Mouse (Mus musculus) subcutaneous adipose tissue, adult 2 months (tissue): ENCODE results near the gene Olfr976. TPM values are rescaled to one million over a fixed set of nuclear protein-coding genes. Genes with fewer than 3 reads are reported as not detected.

Source experiments
- polyA plus RNA-seq: library from polyadenylated mRNA; depleted of rRNA; stranded (reverse); fragments of >200 nt; gene quantifications from 2 replicates; pipeline ENCODE4 v1.2.3, GENCODE M21; 2012; ENCODE audit warnings: low replicate concordance; rRNA removed

Gene Olfr976
- polyA plus RNA-seq = not detected in 2 replicates

DNA sequence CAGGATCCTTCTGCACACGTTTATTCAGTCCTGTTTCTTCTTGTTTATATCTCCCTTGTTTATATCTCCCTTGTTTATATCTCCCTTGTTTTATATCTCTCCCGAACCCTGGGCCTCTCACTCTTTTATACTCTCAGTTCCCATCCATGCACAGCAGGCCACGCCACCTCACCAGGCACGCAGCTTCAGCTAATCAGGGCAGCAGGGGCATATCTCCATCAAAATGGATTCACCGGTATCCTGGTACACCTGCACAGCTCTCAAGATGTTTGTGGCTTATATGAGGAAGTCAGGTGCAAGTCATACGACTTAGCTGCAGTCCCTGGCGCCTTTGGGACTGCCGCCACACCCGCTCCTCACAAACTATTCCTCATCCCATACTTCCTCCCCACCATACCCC lies at the start of gene Olfr976:
Gene Olfr976 (minus strand): TSS at position 101 of the 400 bp plus-strand sequence.

DNA sequence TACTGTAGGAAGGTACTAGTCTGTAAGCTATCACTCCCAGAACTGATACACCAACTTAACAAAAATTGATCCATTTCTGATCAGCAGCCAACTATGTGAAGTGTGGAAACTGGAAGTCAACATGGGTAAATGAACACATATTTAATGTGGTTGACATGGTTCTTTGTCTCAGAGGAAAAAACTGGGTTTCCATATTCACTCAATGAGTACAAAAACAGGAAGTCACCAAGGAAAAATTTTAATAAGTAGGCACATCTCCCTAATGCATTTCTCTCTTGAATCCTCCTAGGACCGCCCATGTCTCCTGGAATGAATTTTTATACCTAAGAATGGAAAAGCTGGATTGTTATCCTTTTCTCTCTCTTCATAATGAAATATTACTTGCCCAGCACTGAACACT lies 48.5 kb upstream of the Olfr976 start, which contains the start of gene Olfr980:
Gene Olfr980 (minus strand): TSS at position 101 of the 400 bp plus-strand sequence.

DNA sequence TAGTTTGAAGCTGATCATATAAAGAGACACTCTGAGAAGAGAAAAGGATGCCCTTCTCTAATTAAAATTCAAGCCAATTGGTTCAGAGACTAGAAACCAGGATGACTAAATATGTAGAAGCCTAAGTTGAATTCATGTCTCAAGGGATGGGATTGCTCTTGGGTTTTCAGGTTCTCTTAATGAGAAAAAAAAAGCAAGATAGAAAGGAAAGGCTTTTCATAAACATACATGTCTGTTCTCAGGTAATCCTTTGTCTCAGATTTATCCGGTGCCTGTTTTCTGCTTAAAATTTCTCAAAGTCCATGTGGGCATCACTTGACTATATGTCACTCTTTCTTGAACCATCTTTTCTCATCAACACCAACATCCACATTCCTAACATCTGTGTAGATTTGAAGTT lies 42.4 kb upstream of the Olfr976 start, which contains the start of gene Olfr979:
Gene Olfr979 (minus strand): TSS at position 101 of the 400 bp plus-strand sequence.

DNA sequence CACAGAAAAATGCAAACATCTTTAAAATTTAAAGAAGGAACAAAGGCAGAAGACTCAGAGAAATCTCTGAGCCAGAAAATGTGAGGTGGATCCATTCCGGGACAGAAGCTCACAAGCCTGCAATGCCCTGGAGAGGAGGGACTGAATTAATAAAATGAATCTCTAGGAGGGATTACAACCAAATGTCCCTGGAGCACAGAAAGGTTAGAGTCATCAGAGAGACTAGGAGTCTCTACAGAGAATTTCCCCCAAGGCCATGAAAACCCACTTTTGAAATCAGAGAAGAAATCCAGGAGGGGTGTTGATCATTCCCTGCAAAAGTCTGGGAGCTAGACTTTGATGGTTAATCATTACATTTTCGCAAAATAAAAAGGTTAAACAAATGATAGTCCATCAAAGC lies 30.9 kb upstream of the Olfr976 start, which contains the start of gene Olfr978:
Gene Olfr978 (plus strand): TSS at position 301 of the 400 bp plus-strand sequence.

DNA sequence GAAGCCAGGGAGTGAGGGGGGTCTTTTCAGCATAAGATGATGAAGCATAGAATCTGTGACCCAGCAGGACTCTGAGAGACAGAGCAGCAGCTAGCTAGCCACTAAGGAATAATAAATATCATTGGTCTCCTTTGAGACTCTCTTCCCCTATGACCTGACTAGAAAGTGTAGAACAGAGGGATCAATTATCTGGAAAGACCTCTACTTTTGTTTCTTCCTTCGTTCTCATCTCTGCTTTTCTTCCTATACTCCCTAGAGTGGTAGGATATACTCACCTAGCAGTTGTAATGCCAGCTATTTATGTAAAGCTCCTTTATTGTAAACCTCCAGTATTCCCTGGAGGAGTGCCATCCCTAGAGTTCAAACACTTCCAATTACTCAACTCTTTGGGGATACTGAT lies 9.0 kb downstream of the Olfr976 start, which contains the start of gene Olfr975:
Gene Olfr975 (minus strand): TSS at position 101 of the 400 bp plus-strand sequence.

DNA sequence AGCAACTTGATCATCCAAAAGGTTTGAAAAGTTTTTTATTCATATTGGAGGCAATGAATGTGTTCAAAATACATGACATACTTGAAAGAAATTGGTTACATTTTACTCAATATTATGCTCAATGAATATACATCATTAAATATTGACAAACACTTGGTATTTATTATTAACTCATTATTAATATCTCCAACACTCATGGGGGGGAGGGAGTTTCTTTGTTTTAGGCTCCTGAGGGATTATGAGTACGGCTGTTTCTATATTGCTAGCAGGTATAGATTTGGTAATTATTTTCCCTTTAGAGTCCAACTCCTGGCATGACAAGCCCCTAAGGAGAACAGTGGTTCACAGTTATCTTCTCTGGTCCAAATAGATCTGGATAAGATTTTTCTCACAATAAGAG lies 23.7 kb downstream of the Olfr976 start, which contains the start of gene Olfr974:
Gene Olfr974 (plus strand): TSS at position 301 of the 400 bp plus-strand sequence.

DNA sequence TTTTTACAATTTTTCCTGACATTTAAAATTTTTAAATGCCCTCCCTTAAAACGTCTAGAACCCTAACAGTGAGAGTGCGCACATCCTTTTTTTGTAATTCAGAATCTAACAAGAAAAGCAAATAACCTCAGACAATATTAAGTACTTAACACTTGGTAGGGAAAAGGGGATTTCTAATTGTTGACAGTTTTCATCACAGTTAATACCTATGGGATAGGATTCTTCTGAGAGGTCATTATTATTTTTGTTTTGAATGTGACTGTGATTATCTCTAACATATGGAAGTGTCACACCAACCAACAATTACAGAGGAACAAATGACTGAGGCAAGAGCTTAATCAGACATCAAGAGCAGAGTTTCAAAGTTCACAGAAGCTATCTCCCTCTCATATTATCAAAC lies 53.9 kb downstream of the Olfr976 start, which contains the start of gene Olfr229:
Gene Olfr229 (plus strand): TSS at position 301 of the 400 bp plus-strand sequence.

Other genes starting within 250 kb of the Olfr976 start
- gene Olfr965, start 249.8 kb downstream of the Olfr976 start, polyA plus RNA-seq = not detected in 2 replicates
- not detected in 2 replicates for gene Olfr150, start 230.2 kb downstream of the Olfr976 start, polyA plus RNA-seq
- not detected in 2 replicates for gene Olfr967, start 214.9 kb downstream of the Olfr976 start, polyA plus RNA-seq
- not detected in 2 replicates for gene Olfr968, start 177.9 kb downstream of the Olfr976 start, polyA plus RNA-seq
- gene Olfr969, start 170.2 kb downstream of the Olfr976 start, polyA plus RNA-seq = not detected in 2 replicates
- not detected in 2 replicates for gene Olfr970, start 152.3 kb downstream of the Olfr976 start, polyA plus RNA-seq
- not detected in 2 replicates for gene Olfr971, start 124.3 kb downstream of the Olfr976 start, polyA plus RNA-seq
- not detected in 2 replicates for gene Olfr972, start 94.7 kb downstream of the Olfr976 start, polyA plus RNA-seq
- gene Olfr229, start 53.8 kb downstream of the Olfr976 start, polyA plus RNA-seq = not detected in 2 replicates
- not detected in 2 replicates for gene Olfr974, start 23.6 kb downstream of the Olfr976 start, polyA plus RNA-seq
- not detected in 2 replicates for gene Olfr975, start 9.1 kb downstream of the Olfr976 start, polyA plus RNA-seq
- not detected in 2 replicates for gene Olfr978, start 31.0 kb upstream of the Olfr976 start, polyA plus RNA-seq
- gene Olfr979, start 42.3 kb upstream of the Olfr976 start, polyA plus RNA-seq = not detected in 2 replicates
- gene Olfr980, start 48.4 kb upstream of the Olfr976 start, polyA plus RNA-seq = not detected in 2 replicates
- not detected in 2 replicates for gene Olfr981, start 60.3 kb upstream of the Olfr976 start, polyA plus RNA-seq
- not detected in 2 replicates for gene Olfr982, start 112.7 kb upstream of the Olfr976 start, polyA plus RNA-seq
- gene Olfr983, start 132.5 kb upstream of the Olfr976 start, polyA plus RNA-seq = not detected in 2 replicates
- gene Olfr984, start 153.1 kb upstream of the Olfr976 start, polyA plus RNA-seq = not detected in 2 replicates
- gene Olfr985, start 169.1 kb upstream of the Olfr976 start, polyA plus RNA-seq = not detected in 2 replicates
- gene Tmem225, start 187.0 kb upstream of the Olfr976 start, polyA plus RNA-seq = not detected in 2 replicates
- not detected in 2 replicates for gene Olfr986, start 219.8 kb upstream of the Olfr976 start, polyA plus RNA-seq
- gene Zfp202, start 231.2 kb upstream of the Olfr976 start, polyA plus RNA-seq = 1.1 and 3.5 TPM in 2 replicates